Mouse (Mus musculus): ENCODE results near the gene Jph2. TPM values are rescaled to one million over a fixed set of nuclear protein-coding genes. Genes with fewer than 3 reads are reported as not detected.

Jph2 gene
- total RNA-seq, 2 experiments from 2014 or later, result 352 to 422 TPM

DNA sequence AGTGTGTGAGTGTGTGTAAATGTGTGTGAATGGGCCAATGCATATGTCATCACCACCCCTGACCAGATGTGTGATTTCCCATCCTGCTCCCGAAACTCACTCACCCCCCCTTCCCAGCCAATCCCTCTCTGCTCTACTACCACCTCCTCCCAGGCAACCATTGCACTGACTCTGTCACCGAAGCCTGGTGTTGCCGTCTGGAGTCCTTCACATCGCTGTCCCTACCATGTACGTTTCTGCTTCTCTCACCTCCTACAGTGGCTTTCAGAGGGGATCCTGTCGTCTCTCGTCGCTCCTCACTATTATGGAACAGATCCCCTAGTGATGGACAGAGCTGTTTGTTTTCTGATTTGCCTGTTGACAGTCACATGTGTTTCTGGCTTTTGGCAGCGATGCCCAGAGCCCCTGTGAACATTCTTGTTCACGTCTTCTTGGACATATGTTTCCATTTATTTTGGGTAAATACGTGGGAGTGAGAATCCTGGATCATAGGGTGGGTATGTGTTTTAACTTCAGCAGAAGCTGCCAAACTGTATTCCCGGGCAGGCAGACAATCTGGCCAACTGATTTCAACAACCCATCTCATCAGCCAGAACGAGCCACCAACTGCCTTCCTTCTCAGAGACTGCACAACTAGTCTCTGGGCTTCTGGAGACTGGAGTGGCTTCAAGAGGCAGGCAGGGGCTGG, 65.3 kb downstream of the Jph2 start:
- no peak for DNase-seq
- intact Hi-C loops (cut with DNase I; ENCODE audit: low total_unique reads), result loop anchor here (10.0 kb wide), 1 partner anchor 408 kb away; no protein-coding TSS in a partner anchor

DNA sequence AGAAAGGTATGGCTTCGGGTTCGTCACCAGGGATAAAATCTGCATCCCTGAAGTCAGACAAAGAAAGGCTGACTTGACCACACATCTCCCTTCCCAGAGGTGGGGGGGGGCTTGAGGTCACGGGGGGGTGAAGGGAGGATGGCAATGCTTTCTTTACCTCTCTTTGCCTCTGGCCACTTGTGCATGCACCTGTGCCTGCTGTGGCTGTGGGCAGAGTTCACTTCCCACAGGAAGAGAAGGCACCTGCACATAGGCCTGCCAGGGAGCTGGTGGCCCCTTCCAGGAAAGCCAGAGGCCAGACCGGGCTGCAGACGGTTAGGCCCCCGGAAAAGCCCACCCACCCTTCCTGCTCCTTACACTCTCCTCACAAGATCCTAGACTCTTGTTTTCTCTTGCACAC, 66.4 kb downstream of the Jph2 start:
- intact Hi-C loops (cut with DNase I; ENCODE audit: low total_unique reads), result loop anchor here (10.0 kb wide), 1 partner anchor 407 kb away; no protein-coding TSS in a partner anchor
- DNase-seq, result no peak

- intact Hi-C loops (cut with DNase I; ENCODE audit: low total_unique reads), result loop anchor here (10.0 kb wide), 1 partner anchor 406 kb away; no protein-coding TSS in a partner anchor
Measured at GRCm38 (mm10) chr2:163330742-163331141, 67.1 kb downstream of the Jph2 start.

DNA sequence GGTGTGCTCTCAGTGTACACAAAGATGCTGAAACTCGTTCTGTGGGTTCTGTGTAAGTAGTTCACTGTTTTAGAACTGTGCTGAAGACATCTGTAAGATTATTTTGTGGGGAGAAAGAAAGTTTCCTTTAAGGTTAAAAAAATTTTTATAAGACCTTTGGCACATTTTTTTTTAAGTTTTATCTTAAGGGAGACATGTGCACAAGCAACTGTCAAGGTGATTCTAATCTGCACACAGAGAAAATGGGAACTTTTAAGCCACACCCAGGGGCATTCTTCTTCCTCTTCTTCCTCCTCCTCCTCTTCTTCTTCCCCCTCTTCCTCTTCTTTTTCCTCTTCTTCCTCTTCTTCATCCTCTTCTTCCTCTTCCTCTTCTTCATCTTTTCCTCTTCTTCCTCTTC, 74.6 kb downstream of the Jph2 start:
- DNase-seq, result no peak
- intact Hi-C loops (cut with DNase I; ENCODE audit: low total_unique reads), result no loop called here

More at GRCm38 (mm10) chr2:163330742-163331141, 67.1 kb downstream of the Jph2 start:
- no peak for DNase-seq

DNA sequence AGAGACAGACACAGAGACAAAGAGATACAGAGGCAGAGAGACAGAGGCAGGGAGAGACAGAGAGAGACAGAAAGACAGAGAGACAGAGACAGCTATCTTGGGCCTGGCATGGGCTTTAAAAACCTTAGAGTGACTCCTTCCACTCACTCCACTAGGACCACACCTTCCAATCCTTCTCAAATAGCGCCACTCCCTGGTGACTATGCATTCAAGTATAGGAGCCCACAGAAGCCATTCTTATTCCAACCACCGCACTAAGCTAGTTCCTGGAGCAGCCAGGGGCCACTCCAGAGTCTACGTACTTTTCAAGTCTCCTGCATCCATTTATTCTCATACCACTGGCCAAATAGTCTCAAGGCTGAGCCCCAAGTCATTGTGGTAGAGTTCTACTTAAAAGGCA, 79.0 kb downstream of the Jph2 start:
- intact Hi-C loops (cut with DNase I; ENCODE audit: low total_unique reads), result no loop called here
- DNase-seq, result no peak

- no peak for DNase-seq
- intact Hi-C loops (cut with DNase I; ENCODE audit: low total_unique reads), result no loop called here
Measured at GRCm38 (mm10) chr2:163317281-163317680, 80.5 kb downstream of the Jph2 start.

DNA sequence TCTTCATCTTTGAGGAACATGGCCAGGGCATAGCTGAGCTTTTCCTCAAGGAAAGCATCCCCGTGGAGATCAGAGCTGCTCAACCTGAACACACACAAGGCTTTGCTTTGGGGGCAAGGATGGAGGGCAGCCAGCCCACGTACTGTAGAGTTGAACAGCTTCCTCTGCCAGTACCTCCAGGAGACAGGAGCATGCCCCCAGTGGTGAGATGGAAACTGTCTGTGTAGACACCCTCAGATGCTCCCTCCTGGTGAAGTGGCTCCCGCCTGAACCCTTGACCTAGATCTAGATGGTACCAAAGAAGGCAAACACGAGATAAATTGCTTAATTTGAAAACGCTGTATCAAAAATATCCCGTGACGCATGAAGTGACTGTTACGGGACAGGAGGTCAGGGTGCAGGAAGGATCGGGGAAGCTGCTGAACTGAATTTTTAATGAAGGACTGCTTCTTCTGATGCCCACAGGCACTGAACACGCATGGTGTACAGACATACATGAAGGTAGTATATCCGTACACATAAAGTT, 87.6 kb downstream of the Jph2 start:
- DNase-seq, result no peak
- intact Hi-C loops (cut with DNase I; ENCODE audit: low total_unique reads), result no loop called here

DNA sequence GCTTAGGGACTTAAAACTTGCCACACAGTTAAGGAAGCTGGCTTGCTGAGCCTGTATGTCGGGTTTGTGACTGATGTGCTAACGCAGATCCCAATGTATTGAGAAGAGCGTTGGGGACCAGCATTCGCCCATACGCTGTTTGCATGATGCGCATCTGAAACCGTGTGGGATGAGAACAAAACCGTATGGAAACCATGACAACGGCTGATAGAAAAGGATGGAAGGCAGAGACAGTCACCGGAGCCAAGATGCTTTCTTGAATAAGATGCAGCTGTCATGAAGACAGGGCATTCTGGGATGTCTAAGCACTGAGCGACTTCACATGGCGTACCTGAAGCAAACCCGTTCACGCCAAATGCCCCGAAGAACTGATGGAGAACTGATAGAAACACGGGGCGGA, 88.4 kb downstream of the Jph2 start:
- DNase-seq, result no peak
- intact Hi-C loops (cut with DNase I; ENCODE audit: low total_unique reads), result no loop called here

DNA sequence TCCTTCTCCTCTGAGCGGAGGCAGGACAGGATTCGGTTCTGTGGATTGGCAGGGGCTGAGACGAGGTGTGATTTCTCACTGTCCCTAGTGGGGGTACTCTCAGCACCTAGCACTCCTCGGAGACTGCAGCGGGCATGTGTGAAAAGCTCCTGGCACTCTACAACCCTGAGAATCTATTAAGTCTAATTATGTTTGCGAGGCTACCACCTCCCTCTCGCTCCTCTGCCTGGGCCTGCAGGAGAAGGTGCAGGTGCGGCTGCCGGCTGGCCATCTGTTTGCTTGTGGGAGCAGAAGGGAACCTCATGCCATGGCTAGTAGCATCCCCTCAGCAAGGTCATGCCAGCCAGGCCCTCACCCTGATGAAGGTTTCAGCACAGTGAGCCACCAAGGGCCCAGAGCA, 94.8 kb downstream of the Jph2 start:
- intact Hi-C loops (cut with DNase I; ENCODE audit: low total_unique reads), result no loop called here
- no peak for DNase-seq

- intact Hi-C loops (cut with DNase I; ENCODE audit: low total_unique reads), result no loop called here
- DNase-seq, result no peak
Measured at GRCm38 (mm10) chr2:163301641-163302040, 96.2 kb downstream of the Jph2 start.

DNA sequence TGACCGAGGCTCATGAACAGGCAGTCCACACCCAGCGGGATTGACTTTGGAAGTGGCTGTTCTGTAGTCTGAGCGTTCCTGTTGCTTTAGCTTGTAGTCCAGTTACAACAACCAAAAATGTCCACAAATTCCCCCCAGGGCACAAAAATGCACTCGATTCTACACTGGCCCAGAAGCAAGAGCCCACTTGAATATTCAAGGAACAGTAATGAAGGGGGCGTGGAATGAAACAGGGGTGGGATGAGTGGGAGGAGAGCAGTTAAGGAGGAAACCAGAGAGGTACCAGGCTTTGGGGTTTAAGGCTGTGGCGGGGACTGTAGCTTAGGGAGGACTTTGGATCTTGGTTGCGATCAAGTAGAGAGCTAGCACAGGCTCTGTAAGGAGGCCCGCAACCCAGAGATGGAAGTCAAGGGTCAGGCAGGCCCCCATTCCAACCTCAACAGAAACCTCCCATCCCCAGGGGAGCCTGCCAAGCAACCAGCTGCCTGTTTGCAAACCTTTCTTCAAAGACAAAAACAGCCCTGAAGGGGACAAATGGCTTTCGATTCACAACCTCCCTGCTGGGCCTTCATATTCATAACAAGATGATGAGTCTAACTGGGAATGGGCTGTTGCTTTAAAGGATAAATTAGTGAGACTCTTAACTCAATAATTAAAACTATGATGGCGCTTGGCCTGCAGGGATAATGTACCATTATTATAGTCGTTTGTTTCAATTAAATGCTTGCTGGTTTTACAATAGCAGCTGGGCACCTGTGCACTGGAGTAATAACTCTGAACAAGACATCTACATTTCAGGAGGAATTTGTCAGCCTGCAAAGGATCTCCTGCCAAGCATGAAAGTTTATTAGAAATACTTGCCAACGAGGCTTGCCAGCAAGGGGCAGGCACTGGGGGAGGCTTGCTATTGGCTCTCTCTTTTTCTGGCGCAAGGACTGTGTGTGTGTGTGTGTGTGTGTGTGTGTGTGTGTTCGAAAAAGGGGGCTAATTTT, 97.4 kb downstream of the Jph2 start:
- intact Hi-C loops (cut with DNase I; ENCODE audit: low total_unique reads), result no loop called here
- DNase-seq, result no peak

DNA sequence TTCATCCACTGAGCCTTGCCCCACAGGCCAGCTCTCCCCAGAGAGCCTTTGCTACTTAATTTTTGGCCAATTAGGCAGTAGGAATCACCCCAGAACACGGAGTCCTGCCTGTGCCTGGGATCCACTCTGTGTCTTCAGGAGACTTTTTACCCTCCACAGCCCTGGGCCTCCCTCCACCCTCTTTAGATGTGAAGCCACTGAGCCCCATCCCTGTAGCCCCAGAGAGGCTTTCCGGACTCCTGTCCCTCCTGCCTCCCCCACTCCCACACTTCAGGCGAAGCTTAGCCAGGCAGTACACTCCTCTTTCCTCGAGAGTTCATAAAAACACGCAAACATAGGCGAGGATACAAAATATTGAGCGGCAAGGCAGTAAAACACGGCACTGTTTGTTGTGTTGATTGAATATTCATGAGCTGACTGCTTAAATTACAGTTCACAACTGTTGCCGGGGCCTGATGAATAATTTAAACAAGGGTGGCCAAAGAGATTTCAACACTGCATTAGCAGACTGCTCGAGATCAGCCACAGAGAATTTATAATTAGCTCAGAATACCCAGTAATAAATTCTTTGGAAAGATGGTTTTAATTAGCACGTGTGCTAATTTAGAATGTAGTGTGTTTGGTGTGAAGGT, 100.7 kb downstream of the Jph2 start:
- DNase-seq, result no peak
- intact Hi-C loops (cut with DNase I; ENCODE audit: low total_unique reads), result no loop called here

DNA sequence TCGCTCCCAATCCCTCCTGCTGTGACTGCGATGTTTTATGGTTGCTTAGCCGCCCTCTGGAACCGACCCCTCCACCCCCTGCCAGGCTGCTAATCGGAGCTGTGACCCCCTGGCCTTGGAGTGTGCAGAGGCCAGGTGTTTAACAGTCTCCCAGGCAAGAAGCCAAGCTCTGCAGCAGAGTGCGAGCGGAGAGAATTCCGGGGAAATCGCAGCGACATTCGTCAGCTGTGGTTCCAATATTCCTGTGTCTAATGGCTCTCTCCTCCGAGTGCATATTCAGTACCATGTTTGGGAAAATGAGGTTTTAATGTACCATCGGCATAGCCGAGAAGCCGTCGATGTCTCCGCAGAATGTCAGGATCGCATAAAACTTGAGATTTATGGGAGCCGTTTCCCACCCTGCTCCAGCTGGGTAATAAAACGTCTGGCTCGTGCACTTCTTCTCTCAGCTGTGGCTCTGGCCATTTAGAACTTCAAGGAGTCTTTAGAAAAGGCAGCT, 108.9 kb downstream of the Jph2 start:
- peak; percentile 43 for DNase-seq
- intact Hi-C loops (cut with DNase I; ENCODE audit: low total_unique reads), result no loop called here

Other genes starting within 250 kb of the Jph2 start
- gene Tox2, start 194.9 kb downstream of the Jph2 start, total RNA-seq (2021), result under 1 TPM; 0.29 to 0.45 TPM
- gene Oser1, start 26.7 kb upstream of the Jph2 start, total RNA-seq (2021), result 10 to 100 TPM; 25.9 to 29.5 TPM
- gene Gdap1l1, start 40.5 kb upstream of the Jph2 start, total RNA-seq (2021), result under 1 TPM in 1 of 2 experiments, not detected in 1; 0.23 TPM
- gene Fitm2, start 74.6 kb upstream of the Jph2 start, total RNA-seq (2021), result 10 to 100 TPM; 46.2 to 63.3 TPM
- not detected for gene R3hdml, start 94.3 kb upstream of the Jph2 start, total RNA-seq (2021)
- not detected for gene Hnf4a, start 108.8 kb upstream of the Jph2 start, total RNA-seq (2021)
- 1 to 10 TPM; 7.7 to 8.2 TPM for gene Ttpal, start 204.3 kb upstream of the Jph2 start, total RNA-seq (2021)
- 100 to 1,000 TPM; 124 to 167 TPM for gene Serinc3, start 247.1 kb upstream of the Jph2 start, total RNA-seq (2021)